Mouse (Mus musculus) neural tube, embryonic 15.5 days (tissue): ENCODE measurements at regions not wholly inside any gene's neighbourhood (a gene's known extent, or its start where the extent isn't known, plus 50 kb on each side); places are given as distances from the start of the nearest gene placed in this dataset.
"Not testable (repeated sequence)": the region's sequence is repeated elsewhere in the genome, so short reads cannot be mapped to it uniquely, and the experiment has no call there.

Experiments
- ATAC-seq: fragments of 200-750 bp; cut with Nextera tagmentation; 2 replicates; pipeline ENCODE4 v1.8.0; 2017; ENCODE audit warnings: mild to moderate bottlenecking, moderate TSS enrichment, moderate library complexity; ENCODE audit not compliant: low FRiP score
- H3K27ac ChIP-seq: fragments of 300-500 bp; sonication (generic); replicated peaks from 2 replicates; pipeline ENCODE4 v1.5.1; 2015; ENCODE audit warnings: mild to moderate bottlenecking, inconsistent platforms
- H3K27me3 ChIP-seq: fragments of 300-500 bp; sonication (generic); replicated peaks from 2 replicates; pipeline ENCODE4 v1.6.1; 2015; ENCODE audit warnings: inconsistent platforms
- H3K36me3 ChIP-seq: fragments of 300-500 bp; sonication (generic); 2 replicates; pipeline ENCODE4 v1.6.1; 2015; ENCODE audit warnings: inconsistent platforms
- H3K4me1 ChIP-seq: fragments of 300-500 bp; sonication (generic); 2 replicates; pipeline ENCODE4 v1.6.1; 2015; ENCODE audit warnings: inconsistent platforms
- H3K4me2 ChIP-seq: fragments of 300-500 bp; sonication (generic); 2 replicates; pipeline ENCODE4 v1.6.1; 2015; ENCODE audit warnings: inconsistent platforms, mild to moderate bottlenecking, moderate library complexity
- H3K4me3 ChIP-seq: fragments of 300-500 bp; sonication (generic); replicated peaks from 2 replicates; pipeline ENCODE4 v1.5.1; 2015; ENCODE audit warnings: mild to moderate bottlenecking, inconsistent platforms
- H3K9ac ChIP-seq: fragments of 300-500 bp; sonication (generic); replicated peaks from 2 replicates; pipeline ENCODE4 v1.6.1; 2015; ENCODE audit warnings: mild to moderate bottlenecking, inconsistent platforms
- H3K9me3 ChIP-seq: fragments of 300-500 bp; sonication (generic); replicated peaks from 2 replicates; pipeline ENCODE4 v1.6.1; 2016; ENCODE audit warnings: inconsistent platforms
- WGBS: fragments of 180-500 bp; shearing (Covaris S2); methylation state at CpG from one replicate; pipeline ENCODE4 v1.1.7; 2015; ENCODE audit warnings: mixed read lengths; 5-methylcytosine and 5-hydroxymethylcytosine counted together

DNA sequence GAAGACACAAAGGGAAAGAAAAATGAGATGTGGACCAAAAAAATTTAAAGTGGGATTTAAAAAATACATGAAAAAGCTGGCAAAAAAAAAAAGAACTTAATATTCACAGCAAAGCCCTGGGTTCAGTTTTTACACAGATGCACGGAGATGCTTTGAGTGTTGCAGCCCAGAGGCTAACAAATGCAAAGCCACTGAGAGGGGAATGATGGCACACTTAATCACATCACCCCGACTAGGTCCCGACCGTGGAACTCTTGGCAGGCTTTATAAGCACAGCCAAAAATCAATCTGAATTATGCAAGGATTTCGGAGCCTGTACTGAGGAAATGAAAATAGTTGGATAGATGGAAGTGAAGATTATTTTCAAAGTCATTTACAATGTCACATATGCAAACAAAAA is 329.6 kb downstream of the Tdrd3 start:
- ATAC-seq: no peak
- Histone ChIP-seq H3K4me2 (no peak overlapping the region), H3K9me3 (no peaks in the 10 kb centered on the region), H3K4me3 (no peak overlapping the region), H3K4me1 (no peaks in the 10 kb centered on the region), H3K36me3 (no peaks in the 10 kb centered on the region), H3K27me3 (no peaks in the 10 kb centered on the region), H3K27ac (no peak overlapping the region), H3K9ac (no peak overlapping the region)
- 39% methylated on average over 5 of the region's 5 CpGs for WGBS

- no peak overlapping the region for H3K4me2 ChIP-seq
- WGBS: 38% methylated on average over 3 of the region's 3 CpGs
- no peaks in the 10 kb centered on the region for H3K9me3 ChIP-seq
- no peaks in the 10 kb centered on the region for H3K27me3 ChIP-seq
- no peaks in the 10 kb centered on the region for H3K36me3 ChIP-seq
- no peak overlapping the region for H3K9ac ChIP-seq
- no peak overlapping the region for H3K4me3 ChIP-seq
- ATAC-seq: peak; percentile 69
- no peak overlapping the region for H3K27ac ChIP-seq
- H3K4me1 ChIP-seq: no peaks in the 10 kb centered on the region
Measured at GRCm38 (mm10) chr14:87749068-87749467, 332.6 kb downstream of the Tdrd3 start.

GRCm38 (mm10) chr14:87749762-87750161 is 333.3 kb downstream of the Tdrd3 start:
- Histone ChIP-seq H3K4me2 (no peak overlapping the region), H3K9ac (no peak overlapping the region), H3K9me3 (no peaks in the 10 kb centered on the region), H3K4me3 (no peak overlapping the region), H3K4me1 (no peaks in the 10 kb centered on the region), H3K36me3 (no peaks in the 10 kb centered on the region), H3K27ac (no peak overlapping the region), H3K27me3 (no peaks in the 10 kb centered on the region)
- ATAC-seq: no peak

GRCm38 (mm10) chr14:87750665-87751170 is 334.3 kb downstream of the Tdrd3 start:
- H3K4me1 ChIP-seq: no peaks in the 10 kb centered on the region
- no peak overlapping the region for H3K4me2 ChIP-seq
- H3K27me3 ChIP-seq: no peaks in the 10 kb centered on the region
- ATAC-seq: no peak
- H3K4me3 ChIP-seq: no peak overlapping the region
- H3K9ac ChIP-seq: no peak overlapping the region
- H3K9me3 ChIP-seq: no peaks in the 10 kb centered on the region
- no peak overlapping the region for H3K27ac ChIP-seq
- no peaks in the 10 kb centered on the region for H3K36me3 ChIP-seq
- WGBS: 87% methylated on average over 3 of the region's 3 CpGs

DNA sequence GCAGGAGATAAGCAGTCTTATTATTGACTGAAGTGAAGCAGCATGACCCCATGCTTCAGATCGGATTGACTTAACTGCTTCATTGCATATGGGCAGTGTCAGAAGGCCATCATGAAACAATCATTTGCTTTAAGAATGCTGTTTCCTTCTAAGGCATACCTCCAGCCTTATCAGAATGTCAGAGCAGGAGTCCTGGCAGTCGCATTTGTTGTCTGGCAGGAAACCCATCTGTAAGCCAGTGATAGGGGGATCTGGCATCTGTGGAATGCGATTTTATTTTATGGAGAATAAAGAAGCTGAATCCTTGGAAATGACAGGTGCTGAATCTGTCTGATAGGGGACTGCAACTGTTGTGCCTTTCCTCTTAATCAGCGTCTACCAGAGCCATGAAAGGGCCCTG is 338.3 kb downstream of the Tdrd3 start:
- H3K9ac ChIP-seq: no peak overlapping the region
- no peak overlapping the region for H3K27ac ChIP-seq
- no peaks in the 10 kb centered on the region for H3K27me3 ChIP-seq
- no peaks in the 10 kb centered on the region for H3K36me3 ChIP-seq
- no peaks in the 10 kb centered on the region for H3K4me1 ChIP-seq
- no peak overlapping the region for H3K4me2 ChIP-seq
- no peak overlapping the region for H3K4me3 ChIP-seq
- H3K9me3 ChIP-seq: no peaks in the 10 kb centered on the region
- 58% methylated on average over 4 of the region's 4 CpGs for WGBS
- peak; percentile 28; the same call in 1 of the 2 replicates for ATAC-seq

DNA sequence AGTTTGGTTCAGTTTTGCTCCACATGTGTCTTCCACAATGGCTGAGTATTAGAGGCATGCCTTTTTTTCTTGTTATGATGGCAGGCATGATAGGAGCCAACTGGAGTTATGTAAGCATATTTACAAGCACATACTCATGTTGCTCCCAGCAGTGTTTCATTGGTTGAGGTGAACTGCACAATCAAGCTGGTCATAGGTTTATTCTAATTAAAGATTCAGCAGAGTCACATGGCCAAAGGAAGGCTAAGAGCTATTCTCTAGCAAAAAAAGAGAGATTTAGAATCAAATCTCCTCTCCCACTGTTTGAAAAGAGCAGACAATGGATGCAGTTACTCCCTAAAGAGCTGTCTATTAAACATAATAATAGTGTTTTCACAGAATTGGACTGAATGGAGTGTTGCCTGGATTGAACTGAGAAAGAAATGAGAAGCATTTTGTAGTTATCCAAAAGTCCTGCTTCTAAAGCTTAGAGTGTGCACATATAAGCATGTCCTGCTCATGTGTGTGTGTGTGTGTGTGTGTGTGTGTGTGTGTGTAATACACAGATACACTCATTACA is 359.0 kb downstream of the Tdrd3 start:
- Histone ChIP-seq H3K27ac (no peak overlapping the region), H3K4me1 (no peaks in the 10 kb centered on the region), H3K27me3 (no peaks in the 10 kb centered on the region), H3K4me2 (no peak overlapping the region), H3K36me3 (no peaks in the 10 kb centered on the region), H3K9me3 (no peaks in the 10 kb centered on the region), H3K9ac (no peak overlapping the region), H3K4me3 (no peak overlapping the region)
- ATAC-seq: no peak

- no peaks in the 10 kb centered on the region for H3K9me3 ChIP-seq
- no peak overlapping the region for H3K9ac ChIP-seq
- 81% methylated on average over 1 of the region's 1 CpGs for WGBS
- H3K4me3 ChIP-seq: no peak overlapping the region
- no peaks in the 10 kb centered on the region for H3K36me3 ChIP-seq
- no peak overlapping the region for H3K27ac ChIP-seq
- ATAC-seq: no peak
- no peaks in the 10 kb centered on the region for H3K4me1 ChIP-seq
- H3K4me2 ChIP-seq: no peak overlapping the region
- H3K27me3 ChIP-seq: no peaks in the 10 kb centered on the region
Measured at GRCm38 (mm10) chr14:87799803-87800202, 383.4 kb downstream of the Tdrd3 start.

- not testable (repeated sequence) for H3K9me3 ChIP-seq, ATAC-seq, H3K36me3 ChIP-seq, H3K9ac ChIP-seq, H3K4me3 ChIP-seq, H3K4me2 ChIP-seq, H3K27ac ChIP-seq, H3K4me1 ChIP-seq, H3K27me3 ChIP-seq
- 94% methylated on average over 15 of the region's 15 CpGs for WGBS
Measured at GRCm38 (mm10) chr14:87809664-87810063, 393.2 kb downstream of the Tdrd3 start.

DNA sequence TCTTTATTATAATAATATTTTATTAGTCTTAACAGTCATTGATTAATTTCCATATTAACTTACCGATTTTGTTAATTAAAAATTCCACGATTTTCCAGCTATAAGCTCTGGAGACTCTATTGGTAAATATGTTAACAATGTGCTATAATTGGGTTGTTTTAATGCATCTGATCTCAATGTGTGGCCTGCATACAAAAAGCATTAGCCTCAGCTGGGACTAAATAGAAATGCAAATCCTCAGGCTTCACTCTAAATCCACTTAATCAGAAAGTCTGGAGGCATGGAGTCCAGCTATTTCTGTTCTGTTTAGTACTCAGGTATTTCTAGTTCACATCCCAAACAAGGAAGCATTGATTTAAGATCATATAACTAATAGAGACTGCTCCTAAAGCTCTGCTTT is 427.7 kb downstream of the Tdrd3 start:
- 46% methylated on average over 2 of the region's 2 CpGs for WGBS
- Histone ChIP-seq H3K9ac (no peak overlapping the region), H3K36me3 (no peaks in the 10 kb centered on the region), H3K27ac (no peak overlapping the region), H3K4me3 (no peak overlapping the region), H3K9me3 (no peaks in the 10 kb centered on the region), H3K4me2 (no peak overlapping the region), H3K27me3 (no peaks in the 10 kb centered on the region), H3K4me1 (no peaks in the 10 kb centered on the region)
- ATAC-seq: no peak

DNA sequence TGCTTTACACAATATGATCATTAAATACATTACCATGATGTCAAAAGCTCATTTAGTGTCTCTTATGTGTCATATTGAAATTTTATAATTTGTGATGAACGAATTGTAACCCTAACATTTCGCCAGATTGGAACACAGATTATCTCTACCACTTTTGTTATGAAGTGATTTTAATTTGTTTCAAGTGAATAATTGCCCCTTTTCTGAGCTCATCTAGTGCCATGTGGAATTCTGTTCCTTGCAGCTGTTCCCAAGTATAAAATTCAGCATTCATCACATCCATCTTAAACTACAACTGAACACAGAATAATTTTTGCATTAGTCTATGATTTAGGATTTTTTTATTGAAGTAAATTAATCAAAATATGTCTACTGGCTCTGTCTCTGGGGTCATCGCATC is 445.0 kb downstream of the Tdrd3 start:
- Histone ChIP-seq H3K27me3 (no peaks in the 10 kb centered on the region), H3K9me3 (no peaks in the 10 kb centered on the region), H3K4me3 (no peak overlapping the region), H3K36me3 (no peaks in the 10 kb centered on the region), H3K9ac (no peak overlapping the region), H3K27ac (no peak overlapping the region), H3K4me1 (peaks cover 5% of the 10 kb centered on the region; the same call in 1 of the 2 replicates), H3K4me2 (no peak overlapping the region)
- no peak for ATAC-seq
- WGBS: 82% methylated on average over 3 of the region's 3 CpGs

GRCm38 (mm10) chr14:87864388-87865215 is 448.2 kb downstream of the Tdrd3 start:
- Histone ChIP-seq H3K9ac (no peak overlapping the region), H3K27me3 (no peaks in the 10 kb centered on the region), H3K9me3 (no peaks in the 10 kb centered on the region), H3K4me2 (no peak overlapping the region), H3K27ac (no peak overlapping the region), H3K4me3 (no peak overlapping the region), H3K4me1 (peaks cover 5% of the 10 kb centered on the region; the same call in 1 of the 2 replicates), H3K36me3 (no peaks in the 10 kb centered on the region)
- 91% methylated on average over 9 of the region's 9 CpGs for WGBS
- ATAC-seq: no peak
